Mouse (Mus musculus) kidney, adult 2 months (tissue): Measurements from ENCODE around the gene Cerkl.

ENCODE experiments used
- CTCF ChIP-seq: fragments of 200-500 bp; conservative IDR thresholded peaks from 2 replicates; pipeline ENCODE4 v1.5.1; 2011; ENCODE audit warnings: low read depth, mild to moderate bottlenecking, control low read depth, low read length, moderate library complexity, mixed read lengths; ENCODE audit not compliant: insufficient read depth, insufficient read length
- POLR2A ChIP-seq: fragments of 200-500 bp; IDR thresholded peaks from one replicate; pipeline ENCODE4 v1.6.1; 2011; ENCODE audit warnings: low read depth, low read length, control low read depth

DNA sequence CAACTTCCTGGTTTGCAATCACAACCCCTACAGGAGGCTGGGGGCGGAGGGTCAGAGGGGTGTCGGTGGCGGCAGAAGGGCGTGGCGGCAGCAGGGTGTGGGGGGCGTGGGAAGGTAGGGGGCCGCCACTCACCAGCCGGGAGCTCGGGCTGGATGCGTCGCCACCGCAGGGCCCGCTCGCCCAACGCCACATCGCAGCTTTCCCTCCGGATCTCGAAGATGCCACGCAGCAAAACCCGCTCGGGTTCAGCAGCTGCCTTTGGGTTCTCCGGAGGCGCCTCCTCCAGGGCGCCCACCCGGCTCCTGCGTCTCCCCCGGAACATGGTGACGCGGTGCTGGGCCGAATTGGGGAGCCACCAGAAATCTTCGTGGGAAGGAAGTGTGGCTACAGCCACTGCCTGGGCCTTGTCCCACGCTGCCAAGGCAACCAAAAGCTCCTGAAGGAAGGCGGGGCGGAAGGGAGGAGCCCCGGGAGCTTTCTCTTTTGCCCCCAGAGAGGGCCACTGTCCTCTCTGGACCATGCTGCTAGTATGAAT, 27.9 kb downstream of the Cerkl start:
- TF ChIP-seq POLR2A (no peak), CTCF (no peak)
